Mouse (Mus musculus) G1E-ER4 (cell line): ENCODE data around the gene Gm21958. TPM values are rescaled to one million over a fixed set of nuclear protein-coding genes. Genes with fewer than 3 reads are reported as not detected.

ENCODE experiments used
- GATA1 ChIP-seq: IDR thresholded peaks from one replicate; pipeline ENCODE4 v1.8.0; 2012; ENCODE audit warnings: low read length, inconsistent platforms
- polyA plus RNA-seq: library from polyadenylated mRNA; stranded (reverse); fragments of >175 nt; gene quantifications from 2 replicates; pipeline ENCODE4 v1.2.3, GENCODE M21; 2012

Gene Gm21958
- polyA plus RNA-seq, result not detected in 2 replicates

DNA sequence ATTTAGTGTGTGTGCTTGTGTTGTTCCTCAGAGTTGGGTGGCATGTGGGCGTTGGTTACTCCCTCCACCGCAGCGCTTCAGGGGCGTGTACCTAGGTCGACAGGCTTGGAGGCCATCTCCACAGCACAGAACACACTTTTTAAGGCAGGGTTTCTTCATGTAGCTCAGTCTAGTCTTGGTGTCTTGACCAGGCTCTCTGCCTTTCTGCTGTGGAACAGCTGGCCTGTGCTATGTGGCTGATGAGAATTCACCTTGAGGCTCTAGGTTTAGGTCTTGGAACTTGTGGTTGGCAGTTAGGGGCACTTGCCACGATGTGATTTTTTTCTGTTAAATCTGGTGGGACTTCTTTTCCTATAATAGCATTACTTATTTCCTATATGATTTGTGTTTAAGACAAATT lies at the start of gene Gm21958:
TSS of gene Gm21958 (minus strand) at position 101 of the 400 bp plus-strand sequence.
- no peak for TF ChIP-seq GATA1

DNA sequence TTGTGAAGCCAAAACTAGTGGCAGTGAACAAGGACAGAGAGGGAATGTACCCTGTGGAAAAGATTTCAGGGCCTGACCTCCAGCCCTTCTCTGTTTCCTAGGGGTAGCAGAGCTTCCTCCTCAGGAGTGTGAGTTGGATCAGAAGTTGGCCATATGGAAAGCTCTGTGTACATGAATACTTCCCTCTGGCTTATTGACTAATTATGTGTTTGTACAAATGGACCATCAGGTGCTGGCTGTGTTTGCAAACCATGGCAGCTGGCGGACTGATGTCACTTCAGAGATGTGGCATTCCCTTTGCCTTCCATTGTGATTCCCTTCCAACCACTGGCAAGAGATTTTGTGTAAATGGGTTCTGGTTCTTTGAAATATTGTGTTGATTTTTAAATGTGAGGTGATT lies 47.1 kb upstream of the Gm21958 start:
- no peak for TF ChIP-seq GATA1

DNA sequence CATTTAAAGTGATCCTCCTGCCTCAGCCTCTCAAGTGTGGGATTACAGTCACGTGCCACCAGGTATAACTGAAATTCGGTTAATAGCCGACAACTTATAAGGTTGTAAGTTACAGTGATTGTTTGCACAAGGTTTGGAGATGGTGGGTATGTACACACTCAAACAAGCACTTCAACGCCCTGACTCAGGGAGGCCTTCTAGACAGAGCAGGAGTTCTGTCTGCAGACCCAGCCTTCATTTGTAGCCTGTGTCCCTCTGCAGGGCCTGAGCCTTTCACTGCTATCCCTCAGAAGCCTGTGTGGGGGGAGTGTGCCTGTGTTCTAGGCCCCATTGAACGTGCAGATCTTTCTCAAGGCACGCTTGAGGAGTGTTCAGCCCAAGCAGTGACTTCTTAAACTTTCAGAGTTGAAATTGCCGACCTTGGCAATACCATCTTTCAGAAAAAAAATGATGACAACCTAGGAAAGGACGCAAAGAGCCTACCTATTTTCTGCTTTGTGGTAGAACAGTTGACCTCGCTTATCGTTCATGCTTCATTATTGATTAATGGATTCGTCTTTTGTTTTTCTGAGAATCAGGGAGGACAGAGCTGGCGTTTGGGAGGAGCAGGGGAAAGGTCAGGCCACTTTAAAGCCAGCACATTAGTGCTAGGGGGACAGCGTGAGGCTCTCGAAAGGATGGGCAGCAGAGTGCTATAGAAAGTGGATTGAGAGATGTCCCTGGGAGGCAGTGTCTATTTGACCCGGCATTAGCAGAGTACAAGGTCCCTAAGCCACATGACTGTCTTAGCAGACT lies 46.4 kb upstream of the Gm21958 start:
- no peak for TF ChIP-seq GATA1

DNA sequence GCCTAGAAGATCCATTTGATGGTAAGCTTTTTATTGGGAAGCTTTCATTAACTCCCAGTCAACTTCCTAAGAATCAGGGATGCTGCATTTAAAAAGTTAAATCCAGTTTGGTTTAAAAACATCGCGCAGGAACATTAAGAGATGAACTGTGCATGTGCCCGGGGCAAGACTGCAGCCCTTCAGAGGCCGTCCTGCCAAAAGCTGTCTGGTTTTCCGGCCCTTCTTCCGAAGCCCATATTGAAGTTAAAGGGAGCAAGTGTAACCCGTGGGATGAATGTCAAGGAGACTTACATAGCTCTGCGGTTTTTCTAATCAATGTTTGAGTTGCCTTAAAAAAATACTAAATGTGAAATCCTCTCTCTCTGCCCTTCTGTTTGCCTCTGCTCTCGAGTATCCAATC lies 45.1 kb upstream of the Gm21958 start:
- TF ChIP-seq GATA1, result no peak

DNA sequence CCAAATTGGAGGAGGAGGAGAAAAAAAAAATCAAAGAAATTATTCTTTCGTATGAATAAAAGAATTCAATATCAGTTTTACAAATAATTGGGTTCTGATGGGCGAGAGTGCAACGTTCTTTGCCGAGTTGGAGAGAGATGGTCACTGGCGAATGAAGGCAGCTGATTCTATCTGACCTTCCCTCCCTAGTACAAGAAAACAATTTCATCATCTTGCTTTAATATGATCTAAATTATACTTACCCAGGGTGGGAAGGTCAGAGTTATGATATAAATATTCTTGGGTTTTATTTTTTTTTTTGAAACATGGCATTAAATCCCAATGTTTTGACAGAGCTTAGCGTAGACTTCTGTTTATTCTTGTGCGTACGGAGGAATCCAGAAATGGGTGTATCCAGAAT lies 43.3 kb upstream of the Gm21958 start:
- TF ChIP-seq GATA1, result no peak

DNA sequence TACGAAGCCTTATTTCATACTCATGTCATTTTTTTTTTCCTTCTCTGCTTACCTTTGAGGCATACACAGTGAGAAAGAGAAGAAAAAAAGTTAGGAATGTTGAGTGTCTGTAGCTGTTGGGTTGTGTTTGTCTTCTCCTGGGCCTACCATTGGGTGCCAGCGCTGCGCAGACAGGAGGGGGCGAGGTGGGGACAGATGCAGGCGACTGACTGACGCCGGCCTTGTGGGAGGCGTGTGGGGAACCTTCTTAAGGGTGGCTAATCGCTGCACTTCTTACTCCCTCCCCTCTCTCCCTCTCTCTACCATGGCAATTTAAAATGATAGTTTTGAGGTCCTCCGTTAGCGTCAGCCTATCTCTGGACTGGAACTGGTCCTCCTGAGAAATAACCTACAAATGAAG lies 41.9 kb upstream of the Gm21958 start:
- TF ChIP-seq GATA1, result no peak

DNA sequence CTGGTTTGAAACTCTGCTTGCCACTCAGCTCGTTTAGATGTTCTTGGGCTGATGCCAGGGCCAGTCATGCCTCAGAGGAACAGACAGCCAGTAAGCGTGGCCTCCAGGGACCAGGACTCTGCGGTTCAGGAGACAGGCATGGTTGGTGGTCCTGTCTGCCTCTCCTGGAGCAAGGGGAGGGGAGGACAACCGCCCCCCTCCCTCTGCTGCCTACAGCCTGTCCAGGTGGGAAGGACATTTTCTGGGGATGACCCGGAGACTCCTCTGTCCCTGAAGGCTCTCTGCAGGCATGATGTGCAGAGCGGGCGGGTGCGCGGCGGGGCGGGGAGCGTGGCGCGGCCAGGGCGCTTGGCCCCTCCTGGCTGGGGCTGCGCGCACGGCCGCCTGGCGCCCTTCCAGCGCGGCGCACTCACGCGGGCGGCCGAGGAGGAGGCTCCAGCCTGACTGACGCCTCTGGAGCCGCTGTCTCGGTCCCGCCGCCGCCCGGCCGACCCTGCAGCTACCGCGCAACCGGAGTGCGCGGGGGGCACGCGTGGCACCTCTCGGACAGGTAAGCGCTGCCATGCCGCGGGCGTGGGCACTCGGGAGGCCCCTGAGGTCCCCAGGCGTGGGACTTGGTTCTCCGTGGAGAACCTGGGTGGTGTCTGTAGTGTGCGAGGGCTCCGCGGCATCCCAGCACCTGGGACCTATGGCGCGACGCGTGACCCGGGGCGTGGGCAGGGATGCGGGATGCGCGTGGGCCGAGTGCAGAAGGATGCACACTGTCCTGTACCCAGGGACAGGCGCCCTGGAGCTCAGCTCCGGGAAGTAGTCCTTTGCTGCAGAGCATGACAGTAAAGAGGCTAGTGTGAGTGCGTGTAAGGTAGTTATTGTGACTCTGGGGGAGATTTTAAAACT lies 41.2 kb upstream of the Gm21958 start, which contains the start of gene Smad9:
TSS of gene Smad9 (plus strand) at position 438 of the 897 bp plus-strand sequence.
- no peak for TF ChIP-seq GATA1

DNA sequence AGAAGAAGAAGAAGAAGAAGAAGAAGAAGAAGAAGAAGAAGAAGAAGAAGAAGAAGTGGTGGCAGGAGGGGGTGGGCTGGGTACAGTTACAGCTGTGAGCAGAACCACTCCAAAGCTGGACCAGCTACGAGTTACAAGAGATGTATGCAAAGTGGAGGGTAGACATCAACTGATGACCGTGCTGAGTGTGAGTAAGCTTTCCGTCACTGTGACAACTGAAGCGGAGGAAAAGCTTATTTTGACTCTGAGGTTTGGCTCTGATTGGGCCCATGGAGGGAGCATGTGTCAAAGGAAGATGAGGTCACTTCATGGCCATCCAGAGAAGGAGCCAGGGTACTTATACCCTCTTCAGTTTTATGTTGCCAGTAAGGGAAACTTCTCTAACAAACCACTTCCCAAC lies 39.3 kb upstream of the Gm21958 start:
- TF ChIP-seq GATA1, result no peak

DNA sequence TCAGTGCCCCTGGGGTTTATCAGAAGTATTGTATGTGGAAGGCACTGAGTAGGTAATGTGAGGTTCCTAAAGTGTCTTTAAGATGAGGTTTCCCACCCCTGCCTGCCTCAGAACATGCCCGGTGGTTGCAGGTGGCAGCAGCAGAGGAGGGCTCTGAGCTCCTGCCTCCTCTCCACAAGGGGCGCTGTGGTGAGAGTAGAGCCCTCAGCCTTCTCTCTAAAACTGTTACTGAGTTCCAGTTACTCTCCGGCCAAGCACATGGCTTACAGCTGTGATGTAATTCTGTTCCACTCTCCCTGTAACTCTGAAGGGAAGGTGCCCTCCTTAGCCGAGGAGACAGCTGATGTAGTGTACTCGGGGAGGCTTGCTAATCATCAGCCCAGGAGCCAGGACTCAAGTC lies 31.6 kb upstream of the Gm21958 start:
- TF ChIP-seq GATA1, result no peak

DNA sequence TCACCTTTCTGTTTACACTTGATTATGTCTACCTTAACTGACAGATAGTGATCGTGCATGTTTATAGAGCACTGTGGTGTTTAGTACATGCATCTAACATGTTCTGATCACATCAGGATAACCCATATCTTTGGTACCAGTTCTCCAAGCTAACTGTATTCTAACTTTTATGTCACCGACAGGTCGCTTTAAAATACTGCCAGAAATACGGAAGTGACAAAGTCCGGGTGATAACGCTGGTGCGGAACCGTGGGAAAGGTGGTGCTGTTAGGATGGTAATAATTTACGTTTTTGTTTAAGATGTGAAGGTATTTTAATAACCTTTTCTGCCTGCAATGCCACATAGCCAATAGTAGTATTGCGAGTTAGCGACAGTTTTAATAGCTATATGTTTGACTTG lies 27.8 kb upstream of the Gm21958 start:
- no peak for TF ChIP-seq GATA1

DNA sequence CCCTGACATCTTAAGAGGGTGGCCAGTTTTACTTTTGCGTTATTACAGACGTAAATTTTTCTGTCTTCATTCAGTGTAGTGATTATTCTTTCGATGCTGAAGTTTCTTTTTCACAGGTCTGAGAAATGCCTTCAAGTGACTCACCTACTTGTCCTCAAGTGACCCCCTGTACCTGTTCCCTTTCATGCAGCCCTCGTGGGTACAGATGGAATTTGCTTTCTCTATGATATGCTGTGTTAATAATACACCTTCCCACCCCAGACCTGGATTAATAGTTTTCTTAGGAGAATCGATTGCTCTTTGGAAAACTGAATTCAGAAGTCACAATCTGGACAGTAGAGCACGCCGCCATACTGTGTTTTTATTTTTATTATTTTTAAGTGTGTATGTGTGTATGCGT lies 23.2 kb upstream of the Gm21958 start:
- TF ChIP-seq GATA1, result no peak

DNA sequence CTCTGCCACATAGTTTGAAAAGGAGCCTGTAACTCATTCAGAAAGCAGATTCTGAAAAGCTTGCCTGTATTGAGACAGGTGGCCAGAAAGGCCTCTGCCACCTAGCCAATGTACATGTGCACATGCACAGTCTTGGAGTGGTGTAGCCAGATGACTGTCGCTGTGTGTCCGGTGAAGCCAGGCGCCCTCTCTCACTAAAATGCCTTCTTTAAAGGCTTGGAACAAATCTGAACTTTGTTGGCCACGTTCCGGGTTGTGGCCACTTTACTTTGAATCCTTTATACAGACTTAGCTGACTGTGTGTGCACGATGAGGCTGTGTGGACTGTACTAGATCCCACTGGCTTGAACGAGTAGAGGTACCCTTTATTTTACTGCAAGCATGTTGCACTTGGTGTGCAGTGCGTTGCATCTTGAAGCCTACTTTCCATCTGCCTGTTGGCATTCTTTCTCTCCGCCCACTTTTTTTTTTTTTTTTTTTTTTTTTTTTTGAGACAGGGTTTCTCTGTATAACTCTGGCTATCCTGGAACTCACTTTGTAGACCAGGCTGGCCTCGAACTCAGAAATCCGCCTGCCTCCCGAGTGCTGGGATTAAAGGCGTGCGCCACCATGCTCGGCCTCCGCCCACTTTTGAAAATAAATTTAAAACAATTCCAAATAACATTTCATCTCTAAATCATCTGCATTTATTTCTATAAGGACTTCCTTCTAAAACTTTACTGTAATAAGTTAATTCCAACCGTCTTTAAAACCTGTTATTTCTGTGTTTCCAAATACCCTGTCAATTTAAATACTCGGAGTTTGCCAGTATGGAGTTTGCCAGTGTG lies 22.2 kb upstream of the Gm21958 start:
- TF ChIP-seq GATA1, result no peak

DNA sequence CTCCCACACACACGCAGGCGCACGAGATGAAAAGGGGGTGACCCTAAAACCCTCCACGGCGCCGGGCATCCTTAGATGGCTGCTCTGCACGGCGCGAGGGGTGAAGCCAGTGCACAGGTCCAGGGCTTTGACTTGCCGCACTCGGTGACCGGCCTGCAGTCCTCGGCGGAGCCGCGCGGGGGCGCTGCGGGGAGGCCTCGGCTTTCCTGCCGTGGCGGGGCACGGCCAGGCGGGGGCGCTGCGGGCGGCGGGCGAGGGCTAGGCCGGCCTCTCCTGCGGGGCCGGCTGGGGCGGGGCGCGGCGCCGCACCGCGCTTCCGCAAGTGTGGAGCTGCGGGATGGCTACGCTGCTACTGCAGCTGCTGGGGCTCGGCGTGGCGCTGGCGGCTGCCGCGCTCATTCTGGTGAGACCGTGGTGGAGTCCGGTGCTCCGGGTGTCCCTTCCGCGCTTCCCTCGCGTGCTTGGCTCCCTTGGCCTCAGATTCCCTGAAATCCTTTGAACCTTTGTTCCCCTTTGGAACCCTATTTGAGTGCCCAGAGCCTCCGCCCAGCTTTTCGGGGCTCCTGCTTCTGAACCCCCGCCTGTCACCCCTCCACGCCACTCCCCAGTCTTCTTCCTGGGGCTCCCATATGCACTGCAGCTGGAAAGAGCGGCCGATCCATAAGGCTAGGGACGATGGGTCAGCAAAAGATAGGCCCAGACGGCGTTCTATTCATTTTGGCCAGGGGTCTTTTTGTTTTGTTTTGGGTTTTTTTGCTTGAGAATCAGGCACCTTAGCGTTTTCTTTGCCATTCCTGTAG lies 21.3 kb upstream of the Gm21958 start, which contains the start of the genes Exosc8 and Alg5:
TSS of gene Exosc8 (minus strand) at position 147 of the 800 bp plus-strand sequence.
TSS of gene Alg5 (plus strand) at position 293 of the 800 bp plus-strand sequence.
- TF ChIP-seq GATA1, result no peak

DNA sequence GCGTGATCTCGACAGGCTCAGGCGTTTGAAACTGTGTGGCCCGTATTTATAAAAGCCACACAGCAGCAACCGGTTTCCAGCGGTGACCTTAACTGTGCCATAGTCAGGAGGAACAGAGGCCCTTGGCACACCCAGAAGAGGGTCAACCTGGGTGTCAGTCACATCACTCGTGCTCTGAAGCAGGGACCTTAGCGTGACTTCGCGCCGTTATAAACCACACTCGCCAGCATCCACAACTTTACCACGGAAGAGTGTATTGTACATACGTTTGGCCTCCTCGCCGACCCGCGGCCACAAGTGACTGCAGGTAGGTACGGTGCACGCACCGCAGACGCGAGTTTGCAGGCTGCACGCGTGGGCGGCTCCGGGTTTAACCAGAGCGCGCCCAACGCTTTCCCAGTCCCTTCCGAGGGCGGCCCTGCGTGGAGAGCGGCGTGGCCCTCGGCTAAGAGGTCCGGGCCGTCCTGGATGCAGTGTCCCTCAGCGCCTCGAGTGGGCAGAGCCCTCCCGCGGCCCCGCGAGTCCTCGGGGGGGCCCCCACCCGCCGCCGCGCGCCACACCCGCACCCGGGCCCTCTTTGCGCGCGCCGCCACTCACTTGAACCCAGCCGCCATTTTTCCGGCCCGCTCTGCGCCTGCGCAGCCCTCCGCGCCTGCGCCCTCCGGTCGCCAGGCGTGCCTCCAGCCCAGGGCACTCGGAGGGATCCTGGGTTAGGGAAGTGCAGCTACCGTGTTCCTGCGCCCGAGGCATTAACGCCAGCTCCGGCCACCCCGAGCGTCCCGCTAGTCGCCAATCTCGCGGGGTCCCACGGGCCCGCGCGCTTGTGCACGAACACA lies 20.5 kb upstream of the Gm21958 start:
- TF ChIP-seq GATA1, result no peak
